Mouse (Mus musculus) cerebellum, adult 11 months (tissue): ENCODE measurements around the gene Cpn1.

Experiments used
- DNase-seq: peaks from one replicate; pipeline ENCODE4 v3.0.0; 2022

Gene Cpn1

GRCm38 (mm10) chr19:43938355-43938754, 48.0 kb downstream of the Cpn1 start:
- DNase-seq: no peak

GRCm38 (mm10) chr19:43930926-43931325, 55.4 kb downstream of the Cpn1 start:
- no peak for DNase-seq

GRCm38 (mm10) chr19:43930366-43930765, 56.0 kb downstream of the Cpn1 start:
- DNase-seq: no peak

- DNase-seq: no peak
These were observed 56.5 kb downstream of the Cpn1 start for GRCm38 (mm10) chr19:43929869-43930268.

GRCm38 (mm10) chr19:43927967-43928366, 58.4 kb downstream of the Cpn1 start:
- no peak for DNase-seq

- DNase-seq: peak; percentile 52
These were observed 59.3 kb downstream of the Cpn1 start for GRCm38 (mm10) chr19:43927057-43927456.

- no peak for DNase-seq
These were observed 60.0 kb downstream of the Cpn1 start for GRCm38 (mm10) chr19:43926141-43926987.

GRCm38 (mm10) chr19:43924361-43924760, 62.0 kb downstream of the Cpn1 start:
- DNase-seq: no peak

- DNase-seq: no peak
These were observed 63.4 kb downstream of the Cpn1 start for GRCm38 (mm10) chr19:43922963-43923362.

- DNase-seq: no peak
These were observed 64.9 kb downstream of the Cpn1 start for GRCm38 (mm10) chr19:43921410-43921809.

GRCm38 (mm10) chr19:43920453-43921300, 65.7 kb downstream of the Cpn1 start:
- no peak for DNase-seq

- DNase-seq: no peak
These were observed 66.5 kb downstream of the Cpn1 start for GRCm38 (mm10) chr19:43919841-43920240.

GRCm38 (mm10) chr19:43918834-43919233, 67.5 kb downstream of the Cpn1 start:
- DNase-seq: no peak

GRCm38 (mm10) chr19:43917763-43918162, 68.6 kb downstream of the Cpn1 start:
- no peak for DNase-seq

- DNase-seq: no peak
These were observed 69.0 kb downstream of the Cpn1 start for GRCm38 (mm10) chr19:43917406-43917691.

GRCm38 (mm10) chr19:43916586-43917405, 69.6 kb downstream of the Cpn1 start:
- no peak for DNase-seq

- DNase-seq: no peak
These were observed 70.9 kb downstream of the Cpn1 start for GRCm38 (mm10) chr19:43915431-43915830.

GRCm38 (mm10) chr19:43914986-43915385, 71.4 kb downstream of the Cpn1 start:
- no peak for DNase-seq

- no peak for DNase-seq
These were observed 73.4 kb downstream of the Cpn1 start for GRCm38 (mm10) chr19:43912775-43913486.

GRCm38 (mm10) chr19:43906492-43906891, 79.9 kb downstream of the Cpn1 start:
- DNase-seq: no peak
